Mouse (Mus musculus) midbrain, embryonic 13.5 days (tissue): Measurements from ENCODE around the gene Gm10306. TPM values are rescaled to one million over a fixed set of nuclear protein-coding genes. Genes with fewer than 3 reads are reported as not detected.

Experiments
- polyA plus RNA-seq: library from polyadenylated mRNA; unstranded; fragments of >200 nt; fragmentation: Nextera tagmentation; extraction: Ambion mirVana; gene quantifications from 2 replicates; pipeline ENCODE4 v1.2.1, GENCODE M21; 2015

The Gm10306 gene
- polyA plus RNA-seq, 1 experiment from 2014 or later = not detected

Other genes starting within 250 kb of the Gm10306 start
- gene Caap1, start 250 bp downstream of the Gm10306 start, polyA plus RNA-seq = 23.4 and 26.5 TPM in 2 replicates
- gene Plaa, start 46.7 kb downstream of the Gm10306 start, polyA plus RNA-seq = 82.0 and 85.1 TPM in 2 replicates
- gene Ift74, start 57.9 kb downstream of the Gm10306 start, polyA plus RNA-seq = 39.4 and 42.4 TPM in 2 replicates
- 0.59 and 0.86 TPM in 2 replicates for gene Lrrc19, start 93.6 kb downstream of the Gm10306 start, polyA plus RNA-seq
- 7.5 and 8.3 TPM in 2 replicates for gene Tek, start 182.7 kb downstream of the Gm10306 start, polyA plus RNA-seq